Mouse (Mus musculus) CH12.LX (cell line): ENCODE measurements around the gene Nacc1.

Source experiments
- BHLHE40 ChIP-seq: IDR thresholded peaks from 2 replicates; pipeline ENCODE4 v1.6.1; 2011; ENCODE audit warnings: mild to moderate bottlenecking, low read depth, low read length, improper control_type of control experiment
- CTCF ChIP-seq, 2 experiments: IDR thresholded peaks in 1 of 2; conservative IDR thresholded peaks in 1 of 2; 2 replicates each; pipeline ENCODE4 v1.5.1; 2011 to 2012; ENCODE audit warnings: low read depth in 2 of 2, low read length in 2 of 2, improper control_type of control experiment in 1 of 2, inconsistent platforms in 1 of 2, mild to moderate bottlenecking in 1 of 2, moderate library complexity in 1 of 2
- E2F4 ChIP-seq: IDR thresholded peaks from 2 replicates; pipeline ENCODE4 v1.6.1; 2011; ENCODE audit warnings: low read depth, low read length, improper control_type of control experiment; ENCODE audit not compliant: insufficient replicate concordance
- ELF1 ChIP-seq: IDR thresholded peaks from 2 replicates; pipeline ENCODE4 v1.6.1; 2014; ENCODE audit warnings: low read depth, mild to moderate bottlenecking, inconsistent platforms, low read length, improper control_type of control experiment
- ETS1 ChIP-seq: conservative IDR thresholded peaks from 2 replicates; pipeline ENCODE4 v1.6.1; 2012; ENCODE audit warnings: low read depth, mild to moderate bottlenecking, inconsistent platforms, low read length, improper control_type of control experiment, moderate library complexity
- MXI1 ChIP-seq: IDR thresholded peaks from 2 replicates; pipeline ENCODE4 v1.6.1; 2011; ENCODE audit warnings: mild to moderate bottlenecking, low read depth, low read length, improper control_type of control experiment
- POLR2A ChIP-seq: IDR thresholded peaks from 2 replicates; pipeline ENCODE4 v1.6.1; 2011; ENCODE audit warnings: low read depth, mild to moderate bottlenecking, improper control_type of control experiment, low read length
- RCOR1 ChIP-seq: conservative IDR thresholded peaks from 2 replicates; pipeline ENCODE4 v1.6.1; 2012; ENCODE audit warnings: low read depth, mild to moderate bottlenecking, inconsistent platforms, low read length, improper control_type of control experiment
- SIN3A ChIP-seq: IDR thresholded peaks from 2 replicates; pipeline ENCODE4 v1.6.1; 2012; ENCODE audit warnings: low read length, improper control_type of control experiment, inconsistent platforms
- USF1 ChIP-seq: IDR thresholded peaks from 2 replicates; pipeline ENCODE4 v1.6.1; 2014; ENCODE audit warnings: low read depth, mild to moderate bottlenecking, inconsistent platforms, low read length, improper control_type of control experiment
- USF2 ChIP-seq: conservative IDR thresholded peaks from 2 replicates; pipeline ENCODE4 v1.6.1; 2011; ENCODE audit warnings: low read depth, low read length, improper control_type of control experiment
- ZKSCAN1 ChIP-seq: IDR thresholded peaks from 2 replicates; pipeline ENCODE4 v1.6.1; 2012; ENCODE audit warnings: low read depth, inconsistent platforms, low read length, improper control_type of control experiment, borderline replicate concordance

- TF ChIP-seq POLR2A (no peak), ELF1 (no peak), E2F4 (no peak), USF1 (no peak), ETS1 (no peak), MXI1 (no peak), CTCF (conservative IDR thresholded peaks at IDR 0.05 in 1 of 2, IDR thresholded peaks at IDR 0.05 in 1 of 2; ENCODE audit: low read depth in 2 of 2, low read length in 2 of 2) (no peak), SIN3A (no peak), BHLHE40 (no peak), ZKSCAN1 (no peak), RCOR1 (no peak), USF2 (no peak)
Observed at GRCm38 (mm10) chr8:84728474-84728873, 40.8 kb upstream of the Nacc1 start.
